Mouse (Mus musculus): ENCODE measurements at regions not wholly inside any gene's neighbourhood (a gene's known extent, or its start where the extent isn't known, plus 50 kb on each side); places are given as distances from the start of the nearest gene placed in this dataset.

- no peaks in the 10 kb centered on the region for H3K27me3 ChIP-seq (ENCODE audit: control insufficient read depth)
- TF ChIP-seq TAL1 (IDR thresholded peaks at IDR 0.05; ENCODE audit: low read length) (no peak), GATA1 (IDR thresholded peaks at IDR 0.05; ENCODE audit: low read length) (no peak)
- H3K36me3 ChIP-seq (ENCODE audit: control insufficient read depth), result no peaks in the 10 kb centered on the region
- peaks cover 22% of the 10 kb centered on the region for H3K9me3 ChIP-seq (ENCODE audit: control insufficient read depth, low read length)
- no peak overlapping the region for H3K4me3 ChIP-seq (replicated peaks)
- H3K4me1 ChIP-seq (ENCODE audit: control insufficient read depth), result no peaks in the 10 kb centered on the region
These were observed 573.9 kb downstream of the Tmem132b start for GRCm38 (mm10) chr5:126105446-126105845.

DNA sequence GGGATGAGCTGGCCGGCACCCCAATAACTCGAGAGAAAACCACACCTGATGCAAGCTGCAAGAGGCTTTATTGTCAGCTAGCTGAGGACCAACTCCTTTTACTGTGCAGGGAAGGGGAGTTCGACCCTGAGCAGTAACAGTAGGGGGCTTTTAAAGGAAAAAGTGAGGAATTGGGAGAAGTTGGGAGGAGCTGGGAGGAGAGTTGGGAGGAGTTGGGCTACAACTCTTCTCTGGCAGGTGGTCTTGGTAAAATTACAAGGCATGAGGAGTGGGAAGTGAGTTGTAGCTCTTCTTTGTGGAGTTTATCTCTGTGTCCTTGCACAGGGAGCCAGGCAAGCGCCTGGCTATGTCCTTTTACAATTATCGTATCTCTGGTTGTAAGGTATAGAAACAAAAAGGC is 575.4 kb downstream of the Tmem132b start:
- peaks cover 19% of the 10 kb centered on the region for H3K9me3 ChIP-seq (ENCODE audit: control insufficient read depth, low read length)
- no peaks in the 10 kb centered on the region for H3K4me1 ChIP-seq (ENCODE audit: control insufficient read depth)
- H3K27me3 ChIP-seq (ENCODE audit: control insufficient read depth), result no peaks in the 10 kb centered on the region
- TF ChIP-seq TAL1 (IDR thresholded peaks at IDR 0.05; ENCODE audit: low read length) (no peak), GATA1 (IDR thresholded peaks at IDR 0.05; ENCODE audit: low read length) (no peak)
- no peak overlapping the region for H3K4me3 ChIP-seq (replicated peaks)
- no peaks in the 10 kb centered on the region for H3K36me3 ChIP-seq (ENCODE audit: control insufficient read depth)

GRCm38 (mm10) chr5:126108837-126109236 is 577.3 kb downstream of the Tmem132b start:
- H3K4me3 ChIP-seq (replicated peaks), result no peak overlapping the region
- TF ChIP-seq GATA1 (IDR thresholded peaks at IDR 0.05; ENCODE audit: low read length) (no peak), TAL1 (IDR thresholded peaks at IDR 0.05; ENCODE audit: low read length) (no peak)
- no peaks in the 10 kb centered on the region for H3K4me1 ChIP-seq (ENCODE audit: control insufficient read depth)
- H3K36me3 ChIP-seq (ENCODE audit: control insufficient read depth), result no peaks in the 10 kb centered on the region
- H3K27me3 ChIP-seq (ENCODE audit: control insufficient read depth), result no peaks in the 10 kb centered on the region
- H3K9me3 ChIP-seq (ENCODE audit: control insufficient read depth, low read length), result peaks cover 15% of the 10 kb centered on the region

- Histone ChIP-seq H3K4me3 (replicated peaks) (no peak overlapping the region), H3K4me1 (ENCODE audit: control insufficient read depth) (no peaks in the 10 kb centered on the region), H3K27me3 (ENCODE audit: control insufficient read depth) (no peaks in the 10 kb centered on the region), H3K36me3 (ENCODE audit: control insufficient read depth) (no peaks in the 10 kb centered on the region), H3K9me3 (ENCODE audit: control insufficient read depth, low read length) (peaks cover 15% of the 10 kb centered on the region)
- TF ChIP-seq TAL1 (IDR thresholded peaks at IDR 0.05; ENCODE audit: low read length) (no peak), GATA1 (IDR thresholded peaks at IDR 0.05; ENCODE audit: low read length) (no peak)
These were observed 585.7 kb downstream of the Tmem132b start for GRCm38 (mm10) chr5:126117291-126117690.

DNA sequence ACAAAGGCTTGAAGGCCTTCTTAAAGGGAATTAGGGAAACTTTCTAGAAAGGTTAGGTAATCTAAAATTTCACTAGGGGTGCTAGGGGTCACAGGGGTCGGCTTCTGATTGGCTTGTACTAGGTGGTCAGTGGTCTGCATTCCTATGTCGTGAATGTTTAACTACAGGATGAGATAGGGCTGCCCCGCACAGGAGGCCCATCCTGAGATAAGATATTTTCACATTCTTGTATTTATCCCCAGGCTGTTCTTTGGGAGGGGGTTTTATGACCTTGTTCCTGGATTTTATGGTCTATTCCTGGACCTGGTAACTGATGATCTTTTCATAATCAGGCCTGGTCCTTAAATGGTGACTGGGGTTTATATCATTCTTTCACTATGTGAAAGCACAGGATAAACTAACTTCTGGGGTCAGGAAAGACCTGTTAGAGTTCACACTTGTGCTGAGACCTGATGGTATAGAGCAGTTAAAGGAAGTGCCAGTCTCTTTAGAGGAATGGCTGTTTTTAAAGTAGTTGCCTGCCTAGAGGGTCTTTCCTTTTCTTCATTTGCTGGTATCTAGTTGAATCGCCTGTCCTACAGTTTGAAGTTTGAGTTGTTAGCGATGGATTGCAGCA is 586.4 kb downstream of the Tmem132b start:
- H3K9me3 ChIP-seq (ENCODE audit: control insufficient read depth, low read length), result peaks cover 22% of the 10 kb centered on the region
- no peaks in the 10 kb centered on the region for H3K36me3 ChIP-seq (ENCODE audit: control insufficient read depth)
- no peaks in the 10 kb centered on the region for H3K4me1 ChIP-seq (ENCODE audit: control insufficient read depth)
- H3K4me3 ChIP-seq (replicated peaks), result no peak overlapping the region
- no peak for TF ChIP-seq TAL1 (IDR thresholded peaks at IDR 0.05; ENCODE audit: low read length)
- TF ChIP-seq GATA1 (IDR thresholded peaks at IDR 0.05; ENCODE audit: low read length), result no peak
- H3K27me3 ChIP-seq (ENCODE audit: control insufficient read depth), result no peaks in the 10 kb centered on the region

GRCm38 (mm10) chr5:126118731-126119130 is 587.2 kb downstream of the Tmem132b start:
- TF ChIP-seq GATA1 (IDR thresholded peaks at IDR 0.05; ENCODE audit: low read length) (no peak), TAL1 (IDR thresholded peaks at IDR 0.05; ENCODE audit: low read length) (no peak)
- Histone ChIP-seq H3K4me1 (ENCODE audit: control insufficient read depth) (no peaks in the 10 kb centered on the region), H3K27me3 (ENCODE audit: control insufficient read depth) (no peaks in the 10 kb centered on the region), H3K9me3 (ENCODE audit: control insufficient read depth, low read length) (peaks cover 28% of the 10 kb centered on the region), H3K36me3 (ENCODE audit: control insufficient read depth) (no peaks in the 10 kb centered on the region), H3K4me3 (replicated peaks) (no peak overlapping the region)

- no peaks in the 10 kb centered on the region for H3K36me3 ChIP-seq (ENCODE audit: control insufficient read depth)
- no peaks in the 10 kb centered on the region for H3K27me3 ChIP-seq (ENCODE audit: control insufficient read depth)
- H3K4me1 ChIP-seq (ENCODE audit: control insufficient read depth), result no peaks in the 10 kb centered on the region
- TF ChIP-seq GATA1 (IDR thresholded peaks at IDR 0.05; ENCODE audit: low read length) (no peak), TAL1 (IDR thresholded peaks at IDR 0.05; ENCODE audit: low read length) (no peak)
- no peak overlapping the region for H3K4me3 ChIP-seq (replicated peaks)
- H3K9me3 ChIP-seq (ENCODE audit: control insufficient read depth, low read length), result peaks cover 48% of the 10 kb centered on the region
These were observed 591.6 kb downstream of the Tmem132b start for GRCm38 (mm10) chr5:126123216-126123615.

DNA sequence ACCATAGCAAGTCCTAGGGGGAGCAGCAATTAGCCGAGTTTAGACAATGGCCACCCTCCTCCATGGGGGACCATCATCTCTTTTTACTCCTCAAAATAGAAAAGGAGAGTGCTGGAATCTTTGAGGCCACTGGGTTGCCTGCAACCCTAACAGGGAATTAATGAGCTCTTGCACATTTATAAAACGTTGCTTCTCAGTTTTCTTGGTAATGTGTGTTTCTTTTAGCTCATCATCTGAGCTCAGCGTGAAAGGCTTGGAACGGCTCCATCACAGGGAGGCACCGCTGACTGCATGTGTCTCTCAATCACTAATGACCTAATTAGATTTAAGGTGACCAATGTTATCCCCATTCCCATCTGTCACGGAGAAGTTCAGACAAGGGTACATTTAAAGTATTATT is 595.9 kb downstream of the Tmem132b start:
- TF ChIP-seq GATA1 (IDR thresholded peaks at IDR 0.05; ENCODE audit: low read length) (no peak), TAL1 (IDR thresholded peaks at IDR 0.05; ENCODE audit: low read length) (no peak)
- H3K36me3 ChIP-seq (ENCODE audit: control insufficient read depth), result no peaks in the 10 kb centered on the region
- H3K4me3 ChIP-seq (replicated peaks), result no peak overlapping the region
- peaks cover 41% of the 10 kb centered on the region for H3K9me3 ChIP-seq (ENCODE audit: control insufficient read depth, low read length)
- H3K27me3 ChIP-seq (ENCODE audit: control insufficient read depth), result no peaks in the 10 kb centered on the region
- no peaks in the 10 kb centered on the region for H3K4me1 ChIP-seq (ENCODE audit: control insufficient read depth)

GRCm38 (mm10) chr5:126148908-126149307 is 617.3 kb downstream of the Tmem132b start:
- H3K4me3 ChIP-seq (replicated peaks), result no peak overlapping the region
- no peaks in the 10 kb centered on the region for H3K36me3 ChIP-seq (ENCODE audit: control insufficient read depth)
- H3K27me3 ChIP-seq (ENCODE audit: control insufficient read depth), result no peaks in the 10 kb centered on the region
- peaks cover 14% of the 10 kb centered on the region for H3K9me3 ChIP-seq (ENCODE audit: control insufficient read depth, low read length)
- TF ChIP-seq GATA1 (IDR thresholded peaks at IDR 0.05; ENCODE audit: low read length) (no peak), TAL1 (IDR thresholded peaks at IDR 0.05; ENCODE audit: low read length) (no peak)
- no peaks in the 10 kb centered on the region for H3K4me1 ChIP-seq (ENCODE audit: control insufficient read depth)
